Mouse (Mus musculus) stomach, postnatal 0 days (tissue): ENCODE measurements around the gene Frmd4b. TPM values are rescaled to one million over a fixed set of nuclear protein-coding genes. Genes with fewer than 3 reads are reported as not detected.

Experiments
- ATAC-seq: fragments of 200-750 bp; cut with Nextera tagmentation; 2 replicates; pipeline ENCODE4 v1.8.0; 2017; ENCODE audit not compliant: low FRiP score, low TSS enrichment
- DNase-seq: peaks from one replicate; pipeline ENCODE4 v3.0.0-alpha.2; 2016; ENCODE audit warnings: low spot score
- H3K27ac ChIP-seq: fragments of 300-500 bp; sonication (generic); replicated peaks from 2 replicates; pipeline ENCODE4 v1.5.1; 2014; ENCODE audit warnings: mild to moderate bottlenecking, control low read depth
- H3K27me3 ChIP-seq: fragments of 300-500 bp; sonication (generic); 2 replicates; pipeline ENCODE4 v1.6.1; 2014; ENCODE audit warnings: low read length; ENCODE audit not compliant: control insufficient read depth, insufficient read depth
- H3K36me3 ChIP-seq: fragments of 300-500 bp; sonication (generic); 2 replicates; pipeline ENCODE4 v1.6.1; 2014; ENCODE audit warnings: low read length, mixed read lengths; ENCODE audit not compliant: control insufficient read depth, insufficient read depth
- H3K4me1 ChIP-seq: fragments of 300-500 bp; sonication (generic); replicated peaks from 2 replicates; pipeline ENCODE4 v1.6.1; 2014; ENCODE audit warnings: antibody characterized with exemption; ENCODE audit not compliant: control insufficient read depth, insufficient read depth
- H3K4me2 ChIP-seq: fragments of 300-500 bp; sonication (generic); replicated peaks from 2 replicates; pipeline ENCODE4 v1.6.1; 2014; ENCODE audit warnings: low read depth, mild to moderate bottlenecking, control low read depth, moderate library complexity
- H3K4me3 ChIP-seq: fragments of 300-500 bp; sonication (generic); 2 replicates; pipeline ENCODE4 v1.5.1; 2014; ENCODE audit warnings: low read depth, low read length, control low read depth
- H3K9ac ChIP-seq: fragments of 300-500 bp; sonication (generic); 2 replicates; pipeline ENCODE4 v1.6.1; 2014; ENCODE audit warnings: mild to moderate bottlenecking, low read length, control low read depth, mixed read lengths
- H3K9me3 ChIP-seq: fragments of 300-500 bp; sonication (generic); 2 replicates; pipeline ENCODE4 v1.6.1; 2016; ENCODE audit warnings: low read length; ENCODE audit not compliant: control insufficient read depth
- CTCF ChIP-seq: IDR thresholded peaks from 2 replicates; pipeline ENCODE4 v1.5.1; 2016; ENCODE audit warnings: antibody characterized with exemption, low read depth, mild to moderate bottlenecking, moderate library complexity
- EP300 ChIP-seq: optimal IDR thresholded peaks from 2 replicates; pipeline ENCODE3; 2016; ENCODE audit warnings: antibody characterized with exemption
- WGBS: fragments of 180-500 bp; shearing (Covaris S2); extraction: QIAGEN DNeasy Blood & Tissue Kit; methylation state at CpG from one replicate; pipeline ENCODE4 v1.1.7; 2014; 5-methylcytosine and 5-hydroxymethylcytosine counted together
- polyA plus RNA-seq: library from polyadenylated mRNA; unstranded; fragments of >200 nt; fragmentation: Nextera tagmentation; extraction: Ambion mirVana; gene quantifications from 2 replicates; pipeline ENCODE4 v1.2.1, GENCODE M21; 2015

The Frmd4b gene
- polyA plus RNA-seq, 1 experiment from 2014 or later, result 11.2 TPM

- no peak for DNase-seq
These were observed 28.3 kb downstream of the Frmd4b start for GRCm38 (mm10) chr6:97589031-97589430.

GRCm38 (mm10) chr6:97586606-97587005, 30.7 kb downstream of the Frmd4b start:
- TF ChIP-seq EP300, result no peak
- no peak for TF ChIP-seq CTCF
- Histone ChIP-seq H3K4me2 (no peak overlapping the region), H3K36me3 (no peaks in the 10 kb centered on the region), H3K4me1 (no peaks in the 10 kb centered on the region), H3K27me3 (no peaks in the 10 kb centered on the region), H3K27ac (no peak overlapping the region), H3K9ac (no peak overlapping the region), H3K9me3 (no peaks in the 10 kb centered on the region), H3K4me3 (no peak overlapping the region)
- DNase-seq (no peak), ATAC-seq (no peak)

More at GRCm38 (mm10) chr6:97589031-97589430, 28.3 kb downstream of the Frmd4b start:
- H3K4me3 ChIP-seq, result no peak overlapping the region
- no peaks in the 10 kb centered on the region for H3K27me3 ChIP-seq
- no peak for ATAC-seq
- H3K36me3 ChIP-seq, result no peaks in the 10 kb centered on the region
- no peaks in the 10 kb centered on the region for H3K9me3 ChIP-seq
- H3K4me1 ChIP-seq, result no peaks in the 10 kb centered on the region
- WGBS, result 86% methylated on average over 7 of the region's 7 CpGs
- H3K9ac ChIP-seq, result no peak overlapping the region
- no peak overlapping the region for H3K4me2 ChIP-seq
- H3K27ac ChIP-seq, result no peak overlapping the region
- TF ChIP-seq EP300 (no peak), CTCF (no peak)

GRCm38 (mm10) chr6:97586024-97586423, 31.3 kb downstream of the Frmd4b start:
- 55% methylated on average over 8 of the region's 8 CpGs for WGBS
- no peak overlapping the region for H3K4me2 ChIP-seq
- no peaks in the 10 kb centered on the region for H3K36me3 ChIP-seq
- DNase-seq, result no peak
- no peak overlapping the region for H3K4me3 ChIP-seq
- H3K9ac ChIP-seq, result no peak overlapping the region
- no peaks in the 10 kb centered on the region for H3K27me3 ChIP-seq
- ATAC-seq, result no peak
- no peaks in the 10 kb centered on the region for H3K9me3 ChIP-seq
- no peaks in the 10 kb centered on the region for H3K4me1 ChIP-seq
- TF ChIP-seq CTCF (no peak), EP300 (no peak)
- H3K27ac ChIP-seq, result no peak overlapping the region

- no peak for ATAC-seq
- H3K27me3 ChIP-seq, result no peaks in the 10 kb centered on the region
- H3K9ac ChIP-seq, result no peak overlapping the region
- no peaks in the 10 kb centered on the region for H3K9me3 ChIP-seq
- no peak for DNase-seq
- 48% methylated on average over 8 of the region's 8 CpGs for WGBS
- no peak overlapping the region for H3K4me3 ChIP-seq
- no peak overlapping the region for H3K4me2 ChIP-seq
- no peaks in the 10 kb centered on the region for H3K4me1 ChIP-seq
- H3K36me3 ChIP-seq, result no peaks in the 10 kb centered on the region
- TF ChIP-seq CTCF, result no peak
- TF ChIP-seq EP300, result no peak
- no peak overlapping the region for H3K27ac ChIP-seq
These were observed 34.6 kb downstream of the Frmd4b start for GRCm38 (mm10) chr6:97582748-97583147.

GRCm38 (mm10) chr6:97581941-97582340, 35.4 kb downstream of the Frmd4b start:
- no peak overlapping the region for H3K9ac ChIP-seq
- WGBS, result 79% methylated on average over 7 of the region's 7 CpGs
- no peak for DNase-seq
- H3K4me1 ChIP-seq, result no peaks in the 10 kb centered on the region
- no peaks in the 10 kb centered on the region for H3K27me3 ChIP-seq
- no peak overlapping the region for H3K4me2 ChIP-seq
- no peaks in the 10 kb centered on the region for H3K9me3 ChIP-seq
- no peaks in the 10 kb centered on the region for H3K36me3 ChIP-seq
- TF ChIP-seq EP300 (no peak), CTCF (no peak)
- no peak overlapping the region for H3K27ac ChIP-seq
- ATAC-seq, result no peak
- H3K4me3 ChIP-seq, result no peak overlapping the region

GRCm38 (mm10) chr6:97580479-97581030, 36.8 kb downstream of the Frmd4b start:
- 65% methylated on average over 2 of the region's 2 CpGs for WGBS

More at GRCm38 (mm10) chr6:97580479-97581030, 36.8 kb downstream of the Frmd4b start:
- no peak for DNase-seq
- H3K4me1 ChIP-seq, result no peaks in the 10 kb centered on the region
- H3K27ac ChIP-seq, result no peak overlapping the region
- H3K4me3 ChIP-seq, result no peak overlapping the region
- ATAC-seq, result no peak
- H3K9ac ChIP-seq, result no peak overlapping the region
- TF ChIP-seq EP300 (no peak), CTCF (no peak)
- H3K27me3 ChIP-seq, result no peaks in the 10 kb centered on the region
- no peak overlapping the region for H3K4me2 ChIP-seq
- no peaks in the 10 kb centered on the region for H3K36me3 ChIP-seq
- no peaks in the 10 kb centered on the region for H3K9me3 ChIP-seq
